Mouse (Mus musculus): ENCODE results near the gene Bdkrb2. TPM values are rescaled to one million over a fixed set of nuclear protein-coding genes. Genes with fewer than 3 reads are reported as not detected.

Gene Bdkrb2
- total RNA-seq, 2 experiments from 2014 or later = 0.60 to 0.72 TPM

DNA sequence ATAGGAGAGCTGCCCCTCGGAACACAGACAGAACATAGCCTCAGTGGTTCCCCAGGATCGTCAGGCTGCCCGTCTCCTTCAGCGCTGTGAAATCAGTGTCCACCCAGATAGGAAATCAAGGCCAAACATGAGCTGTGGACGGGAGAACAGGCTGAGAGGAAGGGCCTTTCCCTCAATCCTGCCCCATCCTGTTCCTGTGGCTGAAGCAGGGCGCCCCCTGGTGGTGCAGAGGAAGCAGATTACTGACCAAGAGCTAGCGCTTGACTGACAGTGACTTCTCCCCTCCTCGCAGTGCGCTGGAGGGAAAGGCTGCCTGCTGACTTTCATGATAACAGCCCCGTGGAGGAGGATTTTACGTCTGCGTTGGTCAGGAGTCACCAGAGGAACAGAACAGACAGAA lies 21.8 kb downstream of the Bdkrb2 start:
- peak; percentile 51 to 69 for DNase-seq (ENCODE audit: low spot score in 2 of 2)

DNA sequence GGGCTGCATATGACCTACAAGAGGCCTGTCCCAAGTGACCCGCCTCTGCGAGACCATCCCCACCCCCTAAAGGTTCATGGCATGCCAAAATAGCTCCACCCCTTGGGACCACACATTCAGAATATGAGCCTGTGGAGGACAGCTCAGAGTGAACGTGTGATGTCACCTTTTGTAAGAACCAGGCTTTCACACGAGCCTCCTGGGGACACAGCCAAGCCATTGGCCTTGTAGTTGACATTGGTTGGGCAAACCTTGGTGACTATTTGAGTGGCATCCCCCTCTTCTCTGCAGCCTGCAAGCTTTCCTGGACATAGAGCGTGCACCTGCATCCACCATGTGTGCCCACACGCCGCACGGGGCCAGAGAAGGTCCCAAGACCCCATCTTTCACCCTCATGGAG lies 24.5 kb downstream of the Bdkrb2 start:
- DNase-seq (ENCODE audit: low spot score in 2 of 2) = no peak

DNA sequence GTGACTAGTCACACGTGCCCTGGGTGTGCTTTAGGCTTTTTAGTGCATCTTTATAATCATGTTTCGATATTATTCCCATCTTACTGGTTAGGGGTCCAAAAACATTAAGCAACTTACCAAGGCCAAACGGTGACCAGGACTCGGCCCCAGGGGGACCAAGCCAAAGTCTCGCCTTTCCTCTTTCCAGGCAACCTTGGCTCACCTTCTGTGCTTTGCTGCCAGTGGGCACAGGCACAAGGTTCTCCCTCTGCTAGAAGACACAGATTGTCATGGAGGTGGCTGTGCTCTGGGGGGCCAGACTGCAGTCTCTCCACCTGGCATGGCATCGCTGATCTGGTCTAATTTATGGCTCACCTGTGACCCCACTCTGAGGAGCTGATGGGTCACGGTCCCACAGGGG lies 27.8 kb downstream of the Bdkrb2 start:
- no peak for DNase-seq (ENCODE audit: low spot score in 2 of 2)

DNA sequence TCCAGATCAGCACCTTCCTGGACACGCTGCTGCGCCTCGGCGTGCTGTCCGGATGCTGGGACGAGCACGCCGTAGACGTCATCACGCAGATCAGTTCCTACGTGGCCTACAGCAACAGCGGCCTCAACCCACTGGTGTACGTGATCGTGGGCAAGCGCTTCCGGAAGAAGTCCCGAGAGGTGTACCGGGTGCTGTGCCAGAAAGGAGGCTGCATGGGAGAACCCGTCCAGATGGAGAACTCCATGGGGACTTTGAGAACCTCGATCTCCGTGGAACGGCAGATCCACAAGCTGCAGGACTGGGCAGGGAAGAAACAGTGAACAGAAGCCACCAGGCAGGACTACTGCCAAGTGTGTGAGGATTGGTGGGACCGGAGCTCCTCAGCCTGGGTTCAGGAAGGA lies 29.3 kb downstream of the Bdkrb2 start:
- no peak for DNase-seq (ENCODE audit: low spot score in 2 of 2)

DNA sequence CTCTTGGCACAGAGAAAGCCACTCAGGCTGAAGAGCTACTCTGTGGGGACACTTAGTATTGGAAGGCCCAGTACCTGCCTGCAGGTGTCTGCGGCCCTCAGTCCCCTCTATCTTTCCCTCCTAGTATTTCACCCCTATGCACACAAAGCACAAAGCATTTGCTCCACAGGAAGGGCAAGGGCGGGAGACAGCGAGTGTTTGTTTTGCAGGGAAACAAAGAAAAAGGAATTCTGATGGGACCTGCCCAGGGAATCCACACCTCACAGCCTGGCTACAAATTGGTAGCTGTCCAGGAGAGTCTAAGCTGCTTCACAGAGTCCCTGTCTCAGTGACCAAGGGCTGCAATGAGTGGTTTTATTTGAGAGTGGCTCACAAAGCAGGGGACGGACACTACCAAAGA lies 30.4 kb downstream of the Bdkrb2 start:
- DNase-seq (ENCODE audit: low spot score in 2 of 2) = no peak

DNA sequence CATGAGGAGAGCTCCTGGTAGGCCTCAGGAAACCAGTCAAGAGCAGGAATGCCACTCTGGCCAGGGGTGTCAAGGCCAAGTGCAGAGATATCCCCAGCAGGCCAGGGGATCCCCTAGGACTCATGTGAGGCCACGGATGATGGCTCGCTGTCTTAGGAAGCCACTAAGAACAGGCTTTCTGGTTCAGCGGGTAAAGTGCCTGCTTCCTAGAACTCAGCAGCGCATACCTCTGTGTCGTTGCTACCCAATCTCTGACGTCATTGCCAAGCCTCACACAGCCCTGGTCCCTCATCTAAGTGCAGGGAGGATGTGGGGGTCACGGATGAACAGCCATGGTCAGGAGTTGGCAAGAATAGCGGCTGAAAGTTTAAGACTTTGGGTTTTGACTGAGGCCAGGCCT lies 34.1 kb downstream of the Bdkrb2 start:
- DNase-seq (ENCODE audit: low spot score in 2 of 2) = no peak

DNA sequence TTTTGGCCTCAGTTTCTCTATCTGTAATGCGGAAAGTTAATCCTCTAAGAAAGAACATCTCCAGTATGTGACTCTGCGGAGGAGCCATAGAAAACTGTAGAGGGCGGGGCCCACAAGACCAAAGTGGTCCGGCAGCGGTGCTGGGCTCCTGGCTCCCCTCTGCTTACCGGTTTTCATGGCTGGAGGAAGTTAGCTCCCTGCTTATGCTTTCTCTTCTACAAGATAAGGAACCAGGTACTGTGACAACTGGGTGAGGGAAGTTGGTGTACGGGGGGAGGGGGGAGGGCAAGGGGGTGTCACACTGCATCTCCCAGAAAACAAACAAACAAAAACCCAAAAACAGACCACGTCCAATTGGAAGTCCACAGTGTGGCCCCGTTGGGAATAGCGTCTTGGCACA lies 35.5 kb downstream of the Bdkrb2 start:
- no peak for DNase-seq (ENCODE audit: low spot score in 2 of 2)

DNA sequence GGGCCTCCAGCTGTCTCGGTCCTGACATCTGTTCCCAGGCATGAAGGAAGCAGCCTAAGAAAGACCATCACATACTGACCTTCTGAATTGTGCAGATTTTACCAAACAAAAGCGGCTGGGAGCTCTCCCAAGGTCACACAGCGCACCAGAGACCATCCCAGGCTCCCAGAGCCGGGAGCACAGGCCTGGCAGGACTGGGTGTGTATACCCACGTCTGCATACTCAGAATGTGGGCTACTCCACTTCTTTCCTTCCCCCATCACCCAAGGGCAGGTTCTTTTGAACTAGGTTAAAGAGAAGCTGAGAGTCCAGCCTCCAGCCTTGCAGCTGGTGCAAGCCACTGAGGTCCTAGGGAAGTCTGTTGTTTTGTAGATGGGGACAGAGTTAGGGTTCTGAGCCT lies 36.1 kb downstream of the Bdkrb2 start:
- DNase-seq (ENCODE audit: low spot score in 2 of 2) = no peak

DNA sequence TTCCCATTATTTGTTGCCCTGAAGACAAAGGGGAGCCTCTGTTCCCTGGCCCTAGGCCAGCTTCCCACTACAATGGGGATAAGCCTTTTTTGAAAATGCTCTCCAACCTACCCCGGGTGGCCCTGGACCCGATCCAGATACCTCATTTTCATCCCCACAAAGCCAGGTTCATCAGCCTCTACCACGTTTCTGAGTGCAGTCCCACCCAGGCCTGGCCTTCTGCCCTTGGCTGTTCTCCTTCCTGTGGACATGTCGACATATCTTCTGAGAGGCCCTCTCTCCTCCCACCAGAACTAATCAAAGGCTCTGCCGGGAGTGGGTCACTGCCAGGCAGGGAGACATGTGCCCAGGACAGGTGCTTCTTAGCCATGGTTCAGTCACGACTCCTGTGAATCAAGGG lies 38.6 kb downstream of the Bdkrb2 start:
- no peak for DNase-seq (ENCODE audit: low spot score in 2 of 2)

DNA sequence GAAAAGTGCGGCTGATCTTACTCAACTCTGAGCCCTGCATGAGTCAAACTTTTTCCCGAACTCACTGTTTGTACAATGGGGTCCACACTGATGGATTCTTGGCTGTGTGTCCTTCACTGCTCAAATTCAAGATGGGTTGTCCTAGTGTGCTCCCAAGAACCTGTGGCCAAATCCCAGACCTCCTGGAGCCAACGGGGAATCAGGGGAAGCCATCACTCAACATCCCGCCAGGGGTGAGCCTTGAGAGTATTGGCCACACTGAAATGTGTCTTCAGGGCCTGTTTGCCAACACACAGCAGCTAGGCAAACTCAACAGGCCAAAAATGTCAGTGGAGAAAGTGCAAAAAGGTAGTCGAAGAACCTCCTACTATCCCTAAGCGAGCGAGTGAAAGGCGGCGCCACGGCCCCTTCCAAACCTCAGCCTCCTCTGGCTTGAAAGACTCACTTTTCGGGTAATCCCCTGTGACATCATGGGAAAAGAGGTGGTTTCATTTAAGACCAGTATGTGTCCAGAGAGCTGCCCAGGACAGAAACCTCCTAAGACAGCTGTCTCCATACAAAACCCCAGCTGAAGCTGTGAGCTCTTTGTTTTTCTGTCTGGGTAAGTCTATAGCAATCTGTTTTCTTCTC lies 39.7 kb downstream of the Bdkrb2 start, which contains the start of gene Bdkrb1:
Gene Bdkrb1, plus strand, starts transcription at position 505 of the 630 bp plus-strand sequence.
- no peak for DNase-seq (ENCODE audit: low spot score in 2 of 2)

DNA sequence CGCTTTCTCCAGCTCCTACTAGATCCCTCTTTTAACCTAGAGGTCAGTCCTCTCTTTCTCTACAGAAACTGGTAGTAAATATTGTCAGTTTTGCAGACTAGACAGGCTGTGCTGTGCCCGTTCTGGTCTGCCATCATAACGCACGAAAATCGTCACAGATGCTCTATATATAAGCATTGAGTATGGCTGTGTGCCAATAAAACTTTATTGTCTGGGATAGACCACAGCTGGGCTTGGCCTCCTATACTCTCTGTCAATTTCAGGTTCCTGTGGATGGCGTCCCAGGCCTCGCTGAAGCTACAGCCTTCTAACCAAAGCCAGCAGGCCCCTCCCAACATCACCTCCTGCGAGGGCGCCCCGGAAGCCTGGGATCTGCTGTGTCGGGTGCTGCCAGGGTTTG lies 40.9 kb downstream of the Bdkrb2 start:
- no peak for DNase-seq (ENCODE audit: low spot score in 2 of 2)

DNA sequence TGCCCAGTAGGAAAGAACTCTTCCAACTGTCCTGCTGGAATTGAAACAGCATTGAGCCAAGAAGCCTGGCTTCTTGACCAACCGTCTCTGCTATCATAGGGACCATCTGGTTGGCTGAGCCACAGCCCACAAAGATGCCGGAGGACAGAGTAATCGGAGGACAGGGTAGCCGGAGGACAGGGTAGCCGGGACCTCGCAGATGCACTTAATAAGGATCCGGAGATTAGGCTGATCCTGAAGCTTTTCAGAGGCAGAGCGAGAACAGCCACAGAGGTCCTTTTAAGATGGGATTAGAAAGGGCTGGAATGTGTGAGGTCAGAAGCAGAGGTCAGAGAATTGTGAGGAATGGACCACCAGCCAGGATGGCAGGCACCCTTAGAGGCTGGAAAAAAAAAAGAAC lies 42.2 kb downstream of the Bdkrb2 start:
- no peak for DNase-seq (ENCODE audit: low spot score in 2 of 2)

DNA sequence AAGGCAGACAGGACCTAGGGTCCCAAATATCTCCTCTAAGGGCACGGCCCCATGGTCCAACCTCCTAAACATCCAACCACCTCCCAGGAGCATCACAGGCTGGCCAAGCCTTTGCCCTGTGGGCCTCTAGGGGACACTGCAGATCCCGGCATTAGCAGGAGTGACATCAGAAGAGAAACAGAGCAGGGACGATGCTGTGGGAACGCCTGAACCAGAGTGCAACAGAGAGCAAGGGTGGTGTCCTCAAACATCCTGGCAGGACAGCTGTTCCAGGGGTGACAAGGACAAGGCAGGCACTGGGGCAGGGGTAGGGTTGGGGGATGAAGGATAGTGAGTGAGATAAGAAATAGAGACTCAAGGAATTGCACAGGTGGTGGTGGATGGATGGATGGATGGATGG lies 43.9 kb downstream of the Bdkrb2 start:
- DNase-seq (ENCODE audit: low spot score in 2 of 2) = no peak

DNA sequence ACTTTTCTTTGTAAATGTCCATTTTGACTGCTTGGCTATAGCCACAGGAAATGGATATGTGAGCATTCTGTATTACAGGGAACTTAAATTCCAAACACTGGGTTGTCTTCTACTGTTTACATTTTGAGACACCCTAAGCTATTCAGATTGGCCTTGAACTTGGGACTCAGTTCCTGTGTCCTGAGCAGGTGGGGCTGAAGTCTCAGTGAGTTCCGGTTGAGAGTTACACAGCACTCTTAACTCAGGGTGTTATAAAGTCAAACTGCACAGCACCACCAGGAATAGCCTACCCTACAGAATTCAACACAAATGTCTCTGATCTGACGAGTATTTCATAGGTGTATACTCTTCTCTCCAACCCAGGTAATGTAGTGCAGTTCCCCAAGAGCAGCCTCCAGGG lies 48.0 kb downstream of the Bdkrb2 start:
- no peak for DNase-seq (ENCODE audit: low spot score in 2 of 2)

DNA sequence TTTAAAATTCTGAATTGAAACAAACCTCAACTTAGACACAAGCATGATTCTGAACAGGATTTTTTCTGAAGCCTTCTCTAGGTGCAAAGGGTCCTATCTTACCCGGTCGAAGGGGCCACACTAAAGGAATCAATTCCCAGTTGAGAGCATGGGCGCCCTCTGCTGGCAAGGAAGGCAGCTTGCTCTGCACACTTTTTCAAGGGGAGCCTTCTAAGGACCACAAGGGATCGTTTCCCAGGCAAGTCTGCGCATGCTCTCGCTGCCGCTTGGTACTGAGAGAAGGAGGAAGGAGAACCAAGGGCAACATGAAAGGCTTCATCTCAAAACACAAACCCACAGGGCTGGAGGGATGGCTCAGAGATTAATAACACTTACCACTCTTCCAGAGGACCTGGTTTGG lies 48.7 kb downstream of the Bdkrb2 start:
- DNase-seq (ENCODE audit: low spot score in 2 of 2) = peak; percentile 57 to 64

DNA sequence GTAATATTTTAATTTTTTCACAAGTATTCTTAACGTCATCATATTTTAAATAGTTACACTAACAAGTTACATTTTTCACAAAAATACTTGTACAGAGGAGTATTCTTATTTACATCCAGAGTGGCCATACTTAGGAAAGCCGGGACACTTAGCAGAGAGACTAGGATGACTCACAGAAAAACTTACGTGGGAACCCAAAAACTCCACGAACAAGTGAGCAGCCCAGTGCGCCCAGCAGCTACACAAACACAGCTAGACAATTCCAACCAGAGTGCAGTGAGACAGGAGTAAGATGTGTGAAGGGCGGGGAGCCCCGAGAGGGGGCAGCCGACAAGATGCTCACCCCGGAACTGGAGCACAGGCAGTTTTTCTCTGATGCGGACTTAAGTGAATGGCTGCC lies 50.5 kb downstream of the Bdkrb2 start:
- no peak for DNase-seq (ENCODE audit: low spot score in 2 of 2)

DNA sequence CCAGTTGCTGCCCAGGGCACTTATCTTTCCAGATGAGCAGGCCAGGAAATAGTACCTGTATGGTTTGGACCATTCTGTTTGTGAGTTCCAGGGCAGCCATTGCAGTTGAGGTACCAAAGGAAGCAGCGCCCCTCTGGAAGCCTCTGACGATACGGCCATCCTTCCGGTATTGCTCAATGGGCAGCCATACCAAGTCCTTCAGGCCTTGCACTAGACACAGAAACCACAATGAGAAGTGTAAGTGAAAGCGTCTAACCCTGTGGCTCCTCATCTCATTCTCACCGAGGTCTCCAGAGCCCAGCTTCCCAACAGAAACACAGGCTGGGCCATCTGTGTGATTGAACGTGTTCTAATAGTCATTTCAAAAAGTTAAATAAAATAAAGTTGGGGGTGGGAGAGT lies 59.0 kb downstream of the Bdkrb2 start:
- no peak for DNase-seq (ENCODE audit: low spot score in 2 of 2)

DNA sequence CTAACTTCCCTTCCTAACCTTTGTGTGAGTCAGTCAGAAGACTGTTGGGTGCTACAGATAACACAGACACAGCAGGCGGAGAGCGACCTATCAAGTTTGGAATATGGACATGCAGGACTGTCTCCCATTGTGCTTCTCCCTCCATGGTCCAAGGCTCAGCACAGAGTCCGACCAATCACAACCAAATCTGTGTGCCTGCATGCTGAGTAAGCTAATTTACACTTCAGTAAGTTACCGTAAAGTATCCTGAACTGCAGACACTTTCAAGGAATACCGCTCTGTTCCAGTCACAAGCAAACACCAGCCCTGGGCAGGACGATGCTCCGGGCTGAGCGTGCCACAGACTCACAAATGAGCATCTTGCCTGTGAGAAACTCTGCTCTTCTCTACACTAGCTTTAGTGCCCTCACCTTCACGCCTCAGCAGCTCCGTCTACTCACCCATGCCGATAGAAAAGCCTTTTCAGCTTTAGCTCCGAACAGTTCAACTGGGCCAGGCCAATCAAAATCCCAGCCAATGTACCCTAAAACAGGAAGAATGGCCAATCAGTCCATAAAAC lies 60.0 kb downstream of the Bdkrb2 start:
- DNase-seq (ENCODE audit: low spot score in 2 of 2) = no peak

DNA sequence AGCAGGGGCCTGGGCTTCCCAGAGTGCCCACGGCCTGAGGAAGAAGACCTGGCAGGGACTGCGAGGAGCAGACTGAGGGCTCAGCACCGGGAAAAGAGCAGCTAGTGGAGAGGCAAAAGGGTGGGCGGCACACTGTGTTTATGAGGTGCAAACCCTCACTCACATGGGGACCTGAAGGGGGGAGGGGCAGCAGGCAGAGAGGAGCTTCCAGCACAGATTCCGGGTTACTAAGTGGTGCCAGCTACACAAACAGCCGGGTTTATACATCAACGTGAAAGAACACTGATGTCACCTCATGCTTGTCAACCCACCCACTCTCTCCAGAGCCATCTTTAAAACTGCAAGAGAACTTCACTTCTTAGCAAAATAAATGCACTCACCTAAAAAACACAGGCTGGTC lies 62.8 kb downstream of the Bdkrb2 start:
- peak in 1 of 2 experiments; percentile 36 for DNase-seq (ENCODE audit: low spot score in 2 of 2)

DNA sequence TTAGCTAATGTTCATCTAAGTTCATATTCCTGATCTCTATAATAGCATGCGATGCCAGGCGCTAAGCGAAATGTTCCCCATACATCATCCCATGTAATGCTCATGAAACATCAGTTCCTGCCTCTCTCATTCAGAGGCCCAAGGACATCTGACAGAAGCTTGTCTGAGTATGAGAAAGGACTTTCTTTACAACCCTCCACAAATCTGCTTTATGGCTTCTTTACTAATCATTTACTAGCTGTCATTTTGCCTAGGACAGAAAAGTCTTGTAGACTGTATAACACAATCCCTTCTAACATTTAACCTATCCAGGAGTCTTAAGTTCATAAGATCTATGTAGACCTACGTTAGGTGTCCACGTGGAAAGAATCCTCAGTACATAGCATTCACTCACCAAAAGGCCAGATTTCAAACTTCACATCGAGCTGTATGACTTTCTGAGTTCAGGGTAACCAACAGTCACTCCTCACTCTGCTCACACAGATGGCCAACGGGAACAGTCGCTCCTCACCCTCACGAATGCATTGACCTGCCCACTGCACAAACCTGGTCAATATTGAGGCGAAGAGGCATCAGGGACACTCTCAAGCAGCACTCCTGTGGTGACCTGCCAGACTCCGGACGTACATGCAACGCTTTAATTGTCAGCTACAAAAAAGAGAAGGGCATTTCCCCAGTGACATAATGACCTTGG lies 71.5 kb downstream of the Bdkrb2 start:
- DNase-seq (ENCODE audit: low spot score in 2 of 2) = no peak

DNA sequence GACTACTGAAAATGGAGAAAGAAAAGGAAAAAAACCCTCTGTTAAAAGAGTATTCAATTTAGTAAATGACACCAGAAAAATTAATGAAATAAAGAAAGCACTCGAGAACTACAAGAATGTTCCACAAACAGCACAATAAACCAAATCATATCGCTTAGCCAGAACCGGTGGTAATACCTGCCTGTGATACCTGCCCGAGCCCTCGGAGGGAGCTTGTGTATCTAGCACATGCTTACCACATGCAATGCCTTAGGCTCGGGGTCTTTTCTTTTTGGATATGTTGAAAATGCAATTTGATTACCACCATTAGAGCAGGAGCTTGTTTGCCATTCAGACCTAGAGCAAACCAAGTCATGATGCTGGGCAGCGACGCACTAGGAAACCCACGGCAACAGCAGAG lies 73.5 kb downstream of the Bdkrb2 start:
- no peak for DNase-seq (ENCODE audit: low spot score in 2 of 2)

DNA sequence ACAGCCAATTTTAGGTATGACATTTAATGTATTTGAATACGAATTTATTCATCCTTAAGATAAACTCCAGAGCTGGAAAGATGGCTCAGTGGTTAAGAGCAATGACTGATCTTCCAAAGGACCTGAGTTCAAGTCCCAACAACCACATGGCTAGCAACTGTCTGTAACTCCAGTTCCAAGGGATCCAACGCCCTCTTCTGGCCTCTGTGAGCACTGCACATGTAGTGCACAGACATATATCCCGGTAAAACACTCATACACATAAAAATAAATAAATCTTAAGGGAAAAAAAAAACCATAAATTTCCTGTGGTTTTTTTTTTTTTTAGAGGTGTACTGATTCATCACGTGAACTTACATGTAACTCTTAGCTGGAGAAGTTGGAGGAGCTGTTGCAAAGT lies 74.5 kb downstream of the Bdkrb2 start:
- DNase-seq (ENCODE audit: low spot score in 2 of 2) = no peak

DNA sequence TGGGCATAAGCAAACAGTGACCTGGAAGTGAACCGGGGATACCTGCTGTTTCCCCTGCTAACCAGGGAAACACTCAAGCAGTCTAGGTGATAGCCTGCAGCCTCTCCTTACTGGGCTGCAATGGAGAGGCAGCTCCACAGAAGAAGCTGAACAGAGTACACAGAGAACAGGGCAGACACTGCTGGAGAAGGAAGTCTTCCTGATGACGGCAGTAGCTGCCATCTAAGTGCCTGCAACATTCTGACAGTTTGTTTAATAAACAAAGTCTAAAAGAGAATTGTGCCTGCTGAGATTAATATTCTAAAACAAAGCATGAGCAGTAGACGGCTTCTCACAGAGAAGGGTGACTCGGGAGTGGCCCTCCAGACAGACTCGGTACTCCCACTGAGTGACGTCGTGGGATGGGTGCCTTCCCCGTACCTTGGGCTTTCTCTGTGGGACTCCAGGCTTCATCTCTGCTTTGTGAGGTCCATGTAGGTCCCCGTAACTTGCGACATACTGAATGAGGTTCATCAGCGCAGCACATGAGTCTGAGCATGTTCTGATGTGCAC lies 79.8 kb downstream of the Bdkrb2 start:
- no peak for DNase-seq (ENCODE audit: low spot score in 2 of 2)
